Mouse (Mus musculus): Measurements from ENCODE around the gene Banf1. TPM values are rescaled to one million over a fixed set of nuclear protein-coding genes. Genes with fewer than 3 reads are reported as not detected.

The Banf1 gene
- total RNA-seq, 2 experiments from 2014 or later = 110 to 114 TPM

Other genes with a start within 250 kb of the Banf1 start
- 100 to 1,000 TPM; 170 to 176 TPM for gene Klc2, start 248.6 kb downstream of the Banf1 start, total RNA-seq (2021)
- gene Pacs1, start 94.0 kb downstream of the Banf1 start, total RNA-seq (2021) = 10 to 100 TPM; 71.2 to 73.5 TPM
- gene Sf3b2, start 71.7 kb downstream of the Banf1 start, total RNA-seq (2021) = 100 to 1,000 TPM; 197 to 198 TPM
- gene Gal3st3, start 68.8 kb downstream of the Banf1 start, total RNA-seq (2021) = 100 to 1,000 TPM; 104 to 111 TPM
- not detected for gene Catsper1, start 31.4 kb downstream of the Banf1 start, total RNA-seq (2021)
- 1 to 10 TPM; 5.4 to 7.4 TPM for gene Cst6, start 17.6 kb downstream of the Banf1 start, total RNA-seq (2021)
- 10 to 100 TPM; 25.9 to 28.3 TPM for gene Eif1ad, start 427 bp downstream of the Banf1 start, total RNA-seq (2021)
- gene Sart1, start 21.5 kb upstream of the Banf1 start, total RNA-seq (2021) = 10 to 100 TPM; 84.3 to 95.6 TPM
- gene Tsga10ip, start 35.4 kb upstream of the Banf1 start, total RNA-seq (2021) = under 1 TPM in 1 of 2 experiments, not detected in 1; 0.85 TPM
- gene Drap1, start 57.8 kb upstream of the Banf1 start, total RNA-seq (2021) = 100 to 1,000 TPM; 234 to 244 TPM
- 10 to 100 TPM; 55.7 to 57.5 TPM for gene AI837181, start 58.0 kb upstream of the Banf1 start, total RNA-seq (2021)
- not detected for gene Fosl1, start 80.4 kb upstream of the Banf1 start, total RNA-seq (2021)
- 10 to 100 TPM; 26.4 to 32.9 TPM for gene Ccdc85b, start 90.7 kb upstream of the Banf1 start, total RNA-seq (2021)
- gene Fibp, start 93.4 kb upstream of the Banf1 start, total RNA-seq (2021) = 100 to 1,000 TPM in 1 of 2 experiments, 10 to 100 TPM in 1; 83.7 to 108 TPM
- 1 to 10 TPM; 2.6 to 2.9 TPM for gene Ctsw, start 101.3 kb upstream of the Banf1 start, total RNA-seq (2021)
- 10 to 100 TPM; 18.4 to 19.6 TPM for gene Efemp2, start 106.8 kb upstream of the Banf1 start, total RNA-seq (2021)
- 10 to 100 TPM; 34.2 to 40.9 TPM for gene Mus81, start 121.2 kb upstream of the Banf1 start, total RNA-seq (2021)
- 1,000 to 10,000 TPM; 1,802 to 1,826 TPM for gene Cfl1, start 123.3 kb upstream of the Banf1 start, total RNA-seq (2021)
- 1 to 10 TPM; 5.6 to 9.8 TPM for gene 1700020D05Rik, start 136.6 kb upstream of the Banf1 start, total RNA-seq (2021)
- gene Snx32, start 143.4 kb upstream of the Banf1 start, total RNA-seq (2021) = 10 to 100 TPM; 63.1 to 66.2 TPM
- not detected for gene Ovol1, start 193.5 kb upstream of the Banf1 start, total RNA-seq (2021)
- gene Ap5b1, start 200.9 kb upstream of the Banf1 start, total RNA-seq (2021) = 1 to 10 TPM; 8.6 to 8.8 TPM
- 10 to 100 TPM; 70.8 to 73.5 TPM for gene Rnaseh2c, start 234.7 kb upstream of the Banf1 start, total RNA-seq (2021)
- gene Kat5, start 243.1 kb upstream of the Banf1 start, total RNA-seq (2021) = 10 to 100 TPM; 69.7 to 87.5 TPM

All from layer of hippocampus, postnatal 10 days (tissue).